Mouse (Mus musculus): ENCODE measurements around the gene Tmem167b. TPM values are rescaled to one million over a fixed set of nuclear protein-coding genes. Genes with fewer than 3 reads are reported as not detected.
A peak's percentile ranks its signal among the peaks of the same experiment; 100 is the strongest.

The Tmem167b gene
- 38.3 and 40.0 TPM in 2 replicates for polyA plus RNA-seq (2015; fragmentation: Nextera tagmentation; extraction: Ambion mirVana)

DNA sequence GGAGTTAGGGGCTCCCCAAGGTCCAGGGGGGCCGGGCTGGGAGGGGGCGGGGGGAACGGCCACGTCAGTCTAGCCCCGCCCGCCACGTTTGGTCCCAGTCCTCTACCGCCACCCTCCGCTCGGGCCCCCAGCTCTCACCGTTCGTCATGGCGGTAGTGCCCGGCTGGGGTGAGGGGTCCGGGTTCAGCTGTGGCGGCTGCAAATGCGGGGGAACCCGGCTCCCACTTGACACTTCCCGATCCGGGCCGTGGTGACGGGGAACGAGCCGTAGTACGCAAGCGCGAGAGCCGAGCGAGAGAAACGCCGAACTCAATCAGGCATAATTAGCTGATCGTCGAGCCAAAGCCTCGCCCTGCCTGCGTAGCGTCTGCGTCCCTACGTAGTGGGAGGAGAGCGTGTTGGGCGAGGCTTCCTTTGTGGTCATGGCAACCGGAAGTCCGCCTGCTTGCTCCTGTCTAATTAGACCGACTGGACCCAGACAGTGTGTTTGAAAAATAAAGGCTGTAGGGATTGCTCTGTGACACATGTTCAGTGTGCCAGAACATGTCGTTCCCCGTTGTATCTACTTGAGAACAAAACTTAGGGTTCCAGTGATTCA, at the start of gene Tmem167b:
TSS of gene Tmem167b (minus strand) at position 334 of the 598 bp plus-strand sequence.
- ATAC-seq (ENCODE audit: insufficient read depth, low FRiP score, low read depth), result peak; percentile 98
- Histone ChIP-seq H3K27me3 (replicated peaks) (no peaks in the 10 kb centered on the region), H3K36me3 (peaks cover 16% of the 10 kb centered on the region), H3K27ac (peak within 1 kb of the TSS; percentile 95), H3K9me3 (no peaks in the 10 kb centered on the region), H3K4me3 (replicated peaks) (peak within 1 kb of the TSS; percentile 72), H3K4me2 (peak within 1 kb of the TSS; percentile 82), H3K9ac (peak within 1 kb of the TSS; percentile 53), H3K4me1 (no peaks in the 10 kb centered on the region; the same call in 1 of the 2 replicates)
- WGBS, result under 1% methylated on average over 45 of the region's 45 CpGs

DNA sequence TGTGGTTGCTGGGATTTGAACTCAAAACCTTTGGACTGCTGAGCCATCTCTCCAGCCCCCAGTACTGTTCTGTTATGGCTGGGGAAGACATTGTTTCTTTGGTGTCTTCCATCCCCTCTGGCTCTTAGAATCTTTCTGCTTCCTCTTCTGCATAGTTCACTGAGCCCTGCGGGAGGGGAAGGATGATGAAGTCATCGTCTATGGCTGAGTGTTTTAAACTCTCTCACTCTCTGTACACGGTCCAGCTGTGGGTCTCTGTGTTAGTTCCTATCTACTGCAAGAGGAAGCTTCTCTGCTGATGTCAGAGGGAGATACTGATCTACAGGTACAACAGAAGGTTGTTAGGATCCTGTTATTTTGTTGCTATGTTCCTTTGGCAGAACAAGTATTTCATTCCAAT, 46.6 kb upstream of the Tmem167b start:
- WGBS, result 48% methylated on average over 3 of the region's 3 CpGs
- H3K27ac ChIP-seq, result no peak overlapping the region
- H3K4me1 ChIP-seq, result no peaks in the 10 kb centered on the region
- H3K4me3 ChIP-seq (replicated peaks), result no peak overlapping the region
- H3K27me3 ChIP-seq (replicated peaks), result no peaks in the 10 kb centered on the region
- no peak for ATAC-seq (ENCODE audit: insufficient read depth, low FRiP score, low read depth)
- H3K9me3 ChIP-seq, result no peaks in the 10 kb centered on the region
- no peak overlapping the region for H3K9ac ChIP-seq
- H3K4me2 ChIP-seq, result no peak overlapping the region
- H3K36me3 ChIP-seq, result no peaks in the 10 kb centered on the region

DNA sequence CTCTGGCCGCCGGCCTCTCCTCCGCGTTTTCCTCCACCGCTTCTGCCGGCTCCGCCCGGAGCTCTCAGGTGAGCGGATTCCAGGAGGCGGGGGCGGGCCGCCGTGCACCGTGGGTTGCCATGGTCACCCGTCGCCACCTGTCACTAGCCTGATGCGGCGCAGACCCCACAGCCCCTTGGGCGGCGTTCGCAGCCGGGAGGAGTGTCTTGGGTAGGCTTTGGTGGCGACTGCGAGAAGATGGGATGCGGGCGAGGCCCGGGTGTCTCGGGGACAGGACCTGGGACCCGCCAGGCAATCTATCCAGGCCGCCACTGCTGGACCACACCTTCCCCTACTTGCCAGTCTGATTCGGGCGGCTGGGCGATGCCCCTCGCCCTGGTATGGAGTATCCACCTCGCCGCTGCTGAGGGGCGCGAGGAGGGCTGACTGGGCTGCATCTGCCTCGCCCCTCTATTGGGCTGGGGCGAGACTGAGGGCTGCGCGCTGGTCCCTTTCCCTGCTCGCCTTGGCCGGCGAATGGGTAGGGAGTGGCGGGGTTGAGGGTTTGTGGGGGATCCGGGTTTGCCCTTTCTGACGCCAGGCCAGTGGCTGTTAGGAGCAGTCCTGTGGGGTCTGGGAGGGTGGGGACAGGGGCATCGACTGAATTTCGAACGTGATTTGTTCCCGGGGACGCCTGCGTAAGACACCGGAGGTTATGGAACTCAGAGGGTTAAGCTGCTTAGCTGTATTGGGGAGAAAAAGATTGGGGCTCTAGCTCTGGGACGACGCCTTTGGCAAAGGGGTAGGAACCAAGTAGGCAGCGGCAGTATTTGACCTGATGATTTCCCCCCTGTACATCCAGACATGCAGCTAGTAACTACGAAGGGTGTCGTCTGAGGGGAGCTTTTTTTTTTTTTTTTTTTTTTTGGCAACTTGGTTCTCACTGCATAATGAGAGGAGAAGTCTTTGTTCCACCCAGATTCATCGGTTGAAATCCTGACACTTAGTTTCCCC, 29.6 kb upstream of the Tmem167b start:
- ATAC-seq (ENCODE audit: insufficient read depth, low FRiP score, low read depth), result no peak; the same call in none of the 2 replicates
- H3K9ac ChIP-seq, result peak overlapping the region; percentile 76
- WGBS, result under 1% methylated on average over 61 of the region's 61 CpGs
- H3K4me3 ChIP-seq (replicated peaks), result peak overlapping the region; percentile 84
- H3K4me1 ChIP-seq, result peaks cover 4% of the 10 kb centered on the region; the same call in 1 of the 2 replicates
- no peaks in the 10 kb centered on the region for H3K36me3 ChIP-seq
- H3K4me2 ChIP-seq, result peak overlapping the region; percentile 99
- no peaks in the 10 kb centered on the region for H3K27me3 ChIP-seq (replicated peaks)
- peak overlapping the region; percentile 77 for H3K27ac ChIP-seq
- H3K9me3 ChIP-seq, result no peaks in the 10 kb centered on the region

- Histone ChIP-seq H3K4me3 (replicated peaks) (peak within 1 kb of the TSS; percentile 84), H3K27ac (peak within 1 kb of the TSS; percentile 77), H3K4me2 (peak within 1 kb of the TSS; percentile 99), H3K4me1 (peaks cover 4% of the 10 kb centered on the region; the same call in 1 of the 2 replicates), H3K9ac (peak within 1 kb of the TSS; percentile 76), H3K9me3 (no peaks in the 10 kb centered on the region), H3K36me3 (no peaks in the 10 kb centered on the region), H3K27me3 (replicated peaks) (no peaks in the 10 kb centered on the region)
- 4% methylated on average over 44 of the region's 44 CpGs for WGBS
- ATAC-seq (ENCODE audit: insufficient read depth, low FRiP score, low read depth), result peak; percentile 100
Observed at GRCm38 (mm10) chr3:108590786-108591529, 28.7 kb upstream of the Tmem167b start, which contains the start of gene Wdr47. Gene Wdr47, plus strand, starts transcription at chr3:108591279.

- H3K4me2 ChIP-seq, result no peak overlapping the region
- no peaks in the 10 kb centered on the region for H3K9me3 ChIP-seq
- H3K9ac ChIP-seq, result no peak overlapping the region
- H3K36me3 ChIP-seq, result no peaks in the 10 kb centered on the region
- no peaks in the 10 kb centered on the region for H3K27me3 ChIP-seq (replicated peaks)
- H3K4me3 ChIP-seq (replicated peaks), result no peak overlapping the region
- H3K27ac ChIP-seq, result no peak overlapping the region
- WGBS, result 45% methylated on average over 2 of the region's 2 CpGs
- peaks cover 4% of the 10 kb centered on the region; the same call in 1 of the 2 replicates for H3K4me1 ChIP-seq
- ATAC-seq (ENCODE audit: insufficient read depth, low FRiP score, low read depth), result no peak
Observed at GRCm38 (mm10) chr3:108588446-108588845, 26.2 kb upstream of the Tmem167b start.

GRCm38 (mm10) chr3:108584580-108584979, 22.3 kb upstream of the Tmem167b start:
- Histone ChIP-seq H3K27me3 (replicated peaks) (no peaks in the 10 kb centered on the region), H3K27ac (no peak overlapping the region), H3K4me1 (no peaks in the 10 kb centered on the region), H3K9ac (no peak overlapping the region), H3K9me3 (no peaks in the 10 kb centered on the region), H3K4me2 (no peak overlapping the region), H3K4me3 (replicated peaks) (no peak overlapping the region), H3K36me3 (no peaks in the 10 kb centered on the region)
- no peak for ATAC-seq (ENCODE audit: insufficient read depth, low FRiP score, low read depth)
- 71% methylated on average over 4 of the region's 4 CpGs for WGBS

DNA sequence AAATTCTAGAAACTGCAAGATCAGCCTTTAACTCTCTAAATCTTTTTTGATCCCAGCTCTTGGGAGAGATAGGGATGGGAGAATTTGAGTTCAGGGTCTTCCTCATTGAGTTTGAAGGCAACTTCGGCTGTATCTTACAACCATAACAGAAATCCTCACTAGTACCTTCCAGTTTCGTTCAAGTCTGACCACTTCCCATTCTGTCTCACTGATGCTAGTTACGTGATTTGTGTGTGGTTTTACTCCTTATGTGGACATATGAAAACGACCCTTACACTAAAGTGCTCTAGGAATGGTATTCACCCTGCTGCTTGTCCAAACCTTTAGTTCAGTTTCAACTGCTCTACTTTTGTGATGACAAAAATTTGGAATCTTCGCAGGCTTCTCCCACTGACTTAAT, 11.8 kb upstream of the Tmem167b start:
- no peak overlapping the region for H3K4me3 ChIP-seq (replicated peaks)
- no peaks in the 10 kb centered on the region for H3K36me3 ChIP-seq
- H3K4me1 ChIP-seq, result peaks cover 6% of the 10 kb centered on the region; the same call in 1 of the 2 replicates
- ATAC-seq (ENCODE audit: insufficient read depth, low FRiP score, low read depth), result no peak
- no peaks in the 10 kb centered on the region for H3K27me3 ChIP-seq (replicated peaks)
- 77% methylated on average over 5 of the region's 5 CpGs for WGBS
- no peaks in the 10 kb centered on the region for H3K9me3 ChIP-seq
- H3K27ac ChIP-seq, result no peak overlapping the region
- no peak overlapping the region for H3K9ac ChIP-seq
- H3K4me2 ChIP-seq, result no peak overlapping the region

GRCm38 (mm10) chr3:108572309-108573010, 10.2 kb upstream of the Tmem167b start:
- H3K9me3 ChIP-seq, result no peaks in the 10 kb centered on the region
- no peaks in the 10 kb centered on the region for H3K36me3 ChIP-seq
- H3K4me3 ChIP-seq (replicated peaks), result peak overlapping the region; percentile 68
- no peak overlapping the region; the same call in 1 of the 2 replicates for H3K27ac ChIP-seq
- peak overlapping the region; percentile 76; the same call in 1 of the 2 replicates for H3K9ac ChIP-seq
- no peaks in the 10 kb centered on the region for H3K27me3 ChIP-seq (replicated peaks)
- WGBS, result 46% methylated on average over 18 of the region's 18 CpGs
- H3K4me2 ChIP-seq, result peak overlapping the region; percentile 61
- H3K4me1 ChIP-seq, result peaks cover 6% of the 10 kb centered on the region; the same call in 1 of the 2 replicates
- ATAC-seq (ENCODE audit: insufficient read depth, low FRiP score, low read depth), result no peak

- no peaks in the 10 kb centered on the region for H3K9me3 ChIP-seq
- peaks cover 6% of the 10 kb centered on the region; the same call in 1 of the 2 replicates for H3K4me1 ChIP-seq
- H3K27ac ChIP-seq, result peak within 1 kb of the TSS; percentile 64
- H3K4me3 ChIP-seq (replicated peaks), result peak within 1 kb of the TSS; percentile 68
- H3K4me2 ChIP-seq, result peak within 1 kb of the TSS; percentile 61
- peak within 1 kb of the TSS; percentile 76 for H3K9ac ChIP-seq
- H3K36me3 ChIP-seq, result no peaks in the 10 kb centered on the region
- peak; percentile 99 for ATAC-seq (ENCODE audit: insufficient read depth, low FRiP score, low read depth)
- H3K27me3 ChIP-seq (replicated peaks), result no peaks in the 10 kb centered on the region
- 1% methylated on average over 42 of the region's 42 CpGs for WGBS
Observed at GRCm38 (mm10) chr3:108571443-108572294, 9.4 kb upstream of the Tmem167b start, which contains the start of gene Taf13. Gene Taf13, plus strand, starts transcription at chr3:108571698.

DNA sequence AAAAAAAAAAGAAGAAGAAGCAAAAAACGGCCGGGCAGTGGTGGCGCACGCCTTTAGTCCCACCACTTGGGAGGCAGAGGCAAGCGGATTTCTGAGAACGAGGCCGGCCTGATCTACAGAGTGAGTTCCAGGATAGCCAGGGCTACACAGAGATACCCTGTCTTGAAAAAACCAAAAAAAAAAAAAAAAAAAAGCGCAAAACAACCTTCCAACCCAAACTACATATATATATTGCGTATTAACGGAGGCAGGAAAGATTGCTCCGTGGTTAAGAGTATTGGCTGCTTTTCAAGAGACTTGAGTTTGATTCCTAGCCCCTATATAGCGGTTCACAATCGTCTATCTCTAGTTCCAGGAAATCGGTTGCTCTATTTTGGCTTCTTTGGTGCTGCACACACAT, 8.5 kb upstream of the Tmem167b start:
- H3K4me3 ChIP-seq (replicated peaks), result no peak overlapping the region; the same call in 1 of the 2 replicates
- H3K4me2 ChIP-seq, result no peak overlapping the region; the same call in 1 of the 2 replicates
- H3K36me3 ChIP-seq, result no peaks in the 10 kb centered on the region
- H3K27me3 ChIP-seq (replicated peaks), result no peaks in the 10 kb centered on the region
- H3K9me3 ChIP-seq, result no peaks in the 10 kb centered on the region
- ATAC-seq (ENCODE audit: insufficient read depth, low FRiP score, low read depth), result no peak
- H3K27ac ChIP-seq, result no peak overlapping the region
- no peak overlapping the region for H3K9ac ChIP-seq
- WGBS, result 81% methylated on average over 14 of the region's 14 CpGs
- H3K4me1 ChIP-seq, result peaks cover 6% of the 10 kb centered on the region; the same call in 1 of the 2 replicates
